Mouse (Mus musculus) MN1 (cell line): ENCODE data around the gene Glycam1.

Experiments used
- DNase-seq: peaks from one replicate; pipeline ENCODE4 v3.0.0-alpha.2; 2016; ENCODE audit warnings: low spot score

The Glycam1 gene

DNA sequence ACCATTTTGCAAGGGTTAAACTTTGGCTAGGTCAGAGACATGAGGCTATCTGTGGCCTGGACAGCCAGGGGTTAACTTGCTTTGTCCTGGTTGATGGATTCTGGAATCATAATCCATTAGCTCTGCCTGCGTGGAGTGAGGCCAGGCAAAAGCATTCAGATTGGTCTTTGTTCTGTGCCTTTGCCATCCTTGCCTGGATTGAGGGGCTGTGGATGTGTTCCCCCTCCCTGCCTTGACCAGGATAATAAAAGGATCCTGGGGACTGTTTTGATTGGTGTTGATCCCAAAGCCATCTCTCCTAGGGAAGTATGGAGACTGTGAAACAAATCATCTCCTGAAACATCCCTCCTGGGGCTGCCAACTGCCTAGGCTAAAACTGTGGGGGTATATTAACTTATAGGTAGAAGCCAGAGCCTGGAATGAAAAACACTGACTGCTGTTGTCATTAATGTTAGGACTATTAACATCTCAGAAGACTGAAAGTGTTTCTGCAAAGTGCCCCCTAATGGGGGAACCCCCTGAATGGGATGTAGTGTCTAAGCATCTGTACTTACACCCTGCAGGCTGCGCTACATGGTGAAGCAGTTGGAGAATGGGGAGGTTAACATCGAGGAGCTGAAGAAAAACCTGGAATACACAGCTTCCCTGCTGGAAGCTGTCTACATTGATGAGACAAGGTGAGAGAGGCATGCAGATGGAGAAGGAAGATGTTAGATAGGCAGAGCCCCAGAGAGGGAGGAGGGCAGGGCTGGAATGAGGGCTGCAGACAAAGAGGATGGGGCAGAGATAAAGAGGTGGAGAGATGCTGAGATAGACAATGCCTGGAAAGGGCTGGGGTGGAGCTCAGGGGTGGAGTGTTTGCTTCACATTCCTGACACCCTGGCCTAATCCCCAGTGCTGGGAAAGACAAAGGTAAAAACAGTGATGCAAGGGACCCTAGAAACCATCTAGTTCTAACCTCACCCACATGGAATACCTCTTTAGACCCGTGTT lies 45.2 kb downstream of the Glycam1 start:
- no peak for DNase-seq

DNA sequence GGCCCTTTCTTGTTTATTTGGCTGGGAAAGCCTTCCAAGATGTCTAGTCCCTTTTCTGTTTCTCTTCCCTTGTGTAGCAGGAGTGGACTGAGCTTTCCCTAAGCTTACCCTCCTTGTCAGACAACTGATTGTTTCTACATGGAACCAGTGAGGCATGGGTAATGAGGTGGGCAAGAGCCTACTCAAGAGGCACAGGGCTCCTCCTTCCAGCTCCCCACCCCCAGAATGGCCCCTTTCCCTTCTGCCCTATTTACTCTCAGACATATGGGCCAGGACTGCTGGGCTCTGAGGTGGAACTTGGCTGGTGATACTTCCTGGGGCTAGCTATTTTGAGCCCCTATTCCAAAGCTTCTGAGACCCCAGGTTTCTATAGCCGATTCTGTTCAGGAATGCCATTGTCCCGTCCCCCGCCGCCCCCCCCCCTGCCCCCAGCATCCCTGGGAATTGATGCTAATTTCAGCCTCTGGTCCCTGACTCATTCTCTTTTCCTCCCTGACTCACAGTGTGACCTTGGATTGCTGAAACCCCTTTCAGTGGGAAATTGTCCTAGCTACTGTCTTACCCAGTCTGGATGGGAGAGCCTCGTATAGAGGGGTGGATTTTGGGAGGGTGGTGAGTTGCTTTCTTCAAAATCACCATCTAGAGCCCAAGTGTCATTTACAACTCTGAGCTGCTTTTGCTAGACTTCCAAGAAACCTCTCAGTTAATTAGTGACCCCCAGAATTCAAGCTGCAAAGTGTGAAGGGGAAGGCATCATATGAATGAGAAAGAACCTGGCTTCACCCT lies 46.1 kb downstream of the Glycam1 start:
- DNase-seq: no peak

DNA sequence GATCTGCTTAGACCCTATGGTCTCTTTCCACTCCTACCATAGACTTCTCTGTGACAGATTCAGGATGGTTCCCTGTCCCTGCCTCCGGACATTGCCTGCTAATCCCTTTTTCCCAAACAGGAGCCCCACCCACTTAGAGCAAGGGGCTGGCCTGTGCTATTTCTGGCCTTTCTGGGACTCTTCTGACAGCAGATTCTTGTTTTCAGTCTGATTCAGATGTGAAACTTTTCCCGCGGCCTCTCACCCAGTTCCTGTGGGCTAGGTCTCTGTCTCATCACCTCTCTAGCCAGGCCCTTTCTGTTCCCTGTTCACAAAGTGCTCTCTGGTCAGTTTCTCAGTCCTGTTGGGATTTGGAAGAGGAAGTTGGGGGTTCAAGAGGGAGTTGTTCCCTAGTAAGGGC lies 50.0 kb downstream of the Glycam1 start:
- DNase-seq: no peak

DNA sequence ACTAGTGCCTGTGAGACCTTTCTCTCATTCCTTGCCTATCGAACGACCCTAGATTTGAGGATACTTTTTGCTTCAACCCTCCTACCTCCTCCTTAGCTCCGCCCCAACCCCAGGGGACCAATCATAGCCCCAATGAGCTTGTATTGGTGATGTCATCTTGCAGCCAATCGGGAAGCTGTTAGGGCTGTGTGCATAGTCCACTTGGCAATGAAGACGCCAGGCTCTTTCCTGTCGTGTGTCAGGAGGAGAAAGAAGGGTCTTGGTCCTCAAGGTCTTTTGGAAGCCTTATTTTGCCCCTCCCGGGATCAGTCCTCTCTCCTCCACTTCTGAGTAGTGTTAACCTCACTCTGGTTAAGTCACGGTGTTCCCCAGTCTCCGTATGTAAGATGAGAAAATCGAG lies 50.8 kb downstream of the Glycam1 start:
- no peak for DNase-seq

DNA sequence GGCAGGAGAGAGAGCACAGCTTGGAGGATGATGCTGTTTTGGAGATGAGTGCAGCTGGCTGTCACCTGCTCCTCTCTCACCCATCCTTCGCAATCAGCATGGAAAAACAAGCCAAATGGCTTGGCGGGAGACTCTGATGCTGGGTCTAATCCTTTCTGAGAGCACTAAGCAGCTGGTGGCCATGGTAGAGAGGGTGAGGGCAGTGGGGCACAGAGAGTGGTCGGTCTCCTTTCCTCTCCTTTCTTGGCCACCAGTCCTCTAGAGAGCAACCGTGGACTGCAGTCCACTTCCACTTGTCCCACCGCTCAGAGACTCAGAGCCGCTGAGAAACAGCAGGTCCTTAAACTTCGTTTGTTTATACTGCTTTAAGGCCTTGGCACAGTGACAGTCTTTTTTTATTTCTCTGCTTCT lies 51.3 kb downstream of the Glycam1 start:
- DNase-seq: no peak
